Mouse (Mus musculus) spleen, postnatal 36 days (tissue): ENCODE measurements around the gene Guk1.

Experiments
- DNase-seq, 2 experiments: peaks; one replicate each; pipeline ENCODE4 v3.0.0; 2022; ENCODE audit warnings: low spot score in 2 of 2, mixed read lengths in 1 of 2

Gene Guk1

GRCm38 (mm10) chr11:59163255-59164236 lies 28.5 kb downstream of the Guk1 start, which contains the start of gene Iba57:
Gene Iba57 (minus strand): TSS chr11:59163739.
- DNase-seq, result peak; percentile 99

GRCm38 (mm10) chr11:59162443-59163254 lies 29.4 kb downstream of the Guk1 start:
- no peak for DNase-seq

GRCm38 (mm10) chr11:59161398-59161797 lies 30.6 kb downstream of the Guk1 start:
- DNase-seq, result no peak

GRCm38 (mm10) chr11:59159558-59159957 lies 32.5 kb downstream of the Guk1 start:
- no peak for DNase-seq

GRCm38 (mm10) chr11:59159099-59159498 lies 32.9 kb downstream of the Guk1 start:
- DNase-seq, result no peak

- no peak for DNase-seq
These were observed 36.1 kb downstream of the Guk1 start for GRCm38 (mm10) chr11:59155900-59156299.

GRCm38 (mm10) chr11:59154220-59154619 lies 37.8 kb downstream of the Guk1 start:
- no peak for DNase-seq

- DNase-seq, result no peak
These were observed 40.3 kb downstream of the Guk1 start for GRCm38 (mm10) chr11:59151729-59152128.

GRCm38 (mm10) chr11:59149302-59149701 lies 42.7 kb downstream of the Guk1 start:
- no peak for DNase-seq

GRCm38 (mm10) chr11:59142962-59143361 lies 49.0 kb downstream of the Guk1 start:
- DNase-seq, result no peak

GRCm38 (mm10) chr11:59141772-59142370 lies 50.1 kb downstream of the Guk1 start:
- no peak for DNase-seq

- DNase-seq, result no peak
These were observed 53.2 kb downstream of the Guk1 start for GRCm38 (mm10) chr11:59138537-59139486.

- no peak for DNase-seq
These were observed 54.9 kb downstream of the Guk1 start for GRCm38 (mm10) chr11:59136994-59137706.

GRCm38 (mm10) chr11:59135904-59136452 lies 56.0 kb downstream of the Guk1 start, which contains the start of gene Obscn:
Gene Obscn (minus strand): TSS chr11:59136402.
- DNase-seq, result no peak

GRCm38 (mm10) chr11:59135051-59135820 lies 56.8 kb downstream of the Guk1 start:
- no peak for DNase-seq

- no peak for DNase-seq
These were observed 57.5 kb downstream of the Guk1 start for GRCm38 (mm10) chr11:59134373-59134997.
